Mouse (Mus musculus) gastrocnemius, adult 8-10 months (tissue): ENCODE measurements around the gene Rcan2. TPM values are rescaled to one million over a fixed set of nuclear protein-coding genes. Genes with fewer than 3 reads are reported as not detected.

Source experiments
- DNase-seq, 2 experiments: peaks; one replicate each; pipeline ENCODE4 v3.0.0; 2022; ENCODE audit warnings: low spot score in 2 of 2
- total RNA-seq, 4 experiments: library from RNA; stranded (reverse); gene quantifications; 2 replicates each; pipeline ENCODE4 v1.2.4; 2022

Rcan2 gene
- total RNA-seq, 4 experiments from 2014 or later: 40.1 to 55.7 (median 44.0) TPM

DNA sequence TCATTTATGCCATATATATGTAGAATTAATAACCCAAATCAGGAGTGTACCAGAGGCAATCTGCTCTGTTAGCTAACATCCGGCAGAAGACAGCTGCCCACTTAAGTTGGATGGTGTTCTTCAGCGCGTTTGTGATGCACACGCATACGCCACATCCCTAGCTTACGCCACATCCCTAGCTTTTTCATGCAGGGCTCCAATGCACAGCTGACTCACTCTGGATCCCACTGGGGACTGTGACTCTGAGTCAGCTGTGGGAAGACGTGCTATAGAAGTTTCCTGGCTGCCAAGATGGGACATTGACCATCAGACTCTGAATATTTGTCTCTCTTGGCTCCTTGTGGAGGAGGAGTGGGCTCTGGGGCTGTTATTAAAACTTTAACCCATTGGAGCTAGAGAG is 103.7 kb downstream of the Rcan2 start:
- no peak for DNase-seq

DNA sequence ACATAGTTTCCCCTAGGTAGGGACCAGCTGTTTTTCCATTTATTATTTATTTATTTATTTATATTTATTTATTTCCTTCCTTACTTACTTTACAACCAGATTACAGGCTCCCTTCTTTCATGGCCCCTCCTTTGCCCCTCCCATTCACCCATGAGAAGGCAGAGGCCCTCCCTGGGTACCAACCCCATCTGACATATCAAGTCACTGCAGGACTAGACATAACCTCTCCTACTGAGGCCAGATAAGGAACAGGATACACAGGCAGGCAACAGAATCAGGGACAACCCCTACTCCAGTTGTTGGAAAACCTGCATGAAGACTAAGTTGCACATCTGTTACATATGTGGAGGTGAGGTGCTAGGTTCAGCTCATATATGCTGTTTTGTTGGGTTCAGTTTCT is 105.6 kb downstream of the Rcan2 start:
- DNase-seq: no peak

DNA sequence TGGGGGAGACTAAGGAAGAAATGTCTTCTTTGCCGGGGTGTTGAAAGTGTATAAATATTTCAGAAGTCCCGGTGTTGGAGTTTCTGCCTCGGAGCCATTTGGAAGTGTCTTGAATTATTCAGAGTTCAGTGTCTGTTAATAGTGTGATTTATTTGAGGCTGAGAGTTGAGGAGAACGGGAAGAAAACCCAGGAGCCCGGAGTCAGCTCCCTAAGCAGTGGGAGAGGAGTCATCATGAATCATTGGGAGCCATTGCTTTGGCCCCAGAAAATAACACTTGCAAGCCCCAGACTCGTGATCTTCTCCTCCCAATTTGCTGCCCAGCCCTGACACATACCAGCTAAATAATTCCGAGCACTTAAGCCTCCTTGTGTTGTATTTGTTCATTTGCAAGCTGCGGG is 115.0 kb downstream of the Rcan2 start:
- DNase-seq: no peak

DNA sequence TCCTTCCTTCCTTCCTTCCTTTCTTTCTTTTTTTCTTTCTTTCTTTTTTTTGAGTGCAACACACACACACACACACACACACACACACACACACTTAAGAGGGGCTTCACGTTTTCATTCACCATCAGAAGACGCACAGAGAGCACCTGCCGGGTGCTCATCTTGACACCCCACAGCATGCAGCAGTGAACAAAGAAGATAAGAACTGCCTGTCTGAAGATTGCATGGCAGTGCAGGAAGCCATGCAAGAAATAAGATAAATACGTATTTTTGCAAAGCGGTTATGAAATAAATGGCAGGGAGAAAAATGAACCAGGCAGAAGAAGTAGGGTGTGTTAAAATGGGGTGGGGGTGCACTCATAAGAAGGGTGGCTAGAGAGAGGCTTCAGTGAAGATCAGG is 116.0 kb downstream of the Rcan2 start:
- no peak for DNase-seq

DNA sequence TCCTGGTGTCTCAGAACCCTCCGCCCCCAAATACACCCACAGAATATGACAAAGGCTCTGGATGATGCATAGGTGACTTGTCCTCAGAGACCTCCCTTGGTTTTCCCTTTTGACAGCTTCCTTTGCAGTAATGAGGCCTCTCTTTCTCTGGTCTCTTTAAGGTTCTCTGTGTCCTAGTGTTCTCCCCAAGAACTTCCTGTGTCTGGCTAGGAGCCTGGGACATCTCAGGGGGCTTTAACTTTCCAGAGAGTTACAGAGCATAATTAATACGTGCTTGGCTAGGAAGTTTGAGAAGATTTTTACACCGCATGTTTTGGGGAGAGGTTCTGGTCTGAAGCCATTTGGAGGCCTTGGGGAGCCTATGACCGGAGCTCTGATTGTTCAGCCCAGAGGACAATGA is 128.7 kb downstream of the Rcan2 start:
- DNase-seq: no peak

DNA sequence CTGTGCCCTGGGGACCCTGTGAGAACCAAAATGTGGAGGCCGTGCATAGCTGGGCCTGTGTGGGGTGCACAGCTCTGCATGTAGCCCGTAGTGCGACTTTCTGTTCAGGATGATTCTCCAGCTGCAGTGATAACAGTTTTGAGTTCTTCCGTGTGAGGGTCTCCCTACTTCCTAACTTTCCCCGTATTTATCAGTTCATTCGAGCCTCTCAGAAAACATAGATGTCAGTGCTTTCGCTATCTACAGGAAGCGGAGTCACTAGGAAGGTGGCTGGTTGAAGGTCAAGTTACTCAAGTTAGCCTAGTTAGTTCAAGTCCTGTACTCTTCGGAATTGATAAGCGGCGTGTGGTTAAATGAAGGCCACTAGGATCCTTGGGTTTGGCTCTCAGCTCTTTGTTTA is 130.6 kb downstream of the Rcan2 start:
- DNase-seq: no peak

DNA sequence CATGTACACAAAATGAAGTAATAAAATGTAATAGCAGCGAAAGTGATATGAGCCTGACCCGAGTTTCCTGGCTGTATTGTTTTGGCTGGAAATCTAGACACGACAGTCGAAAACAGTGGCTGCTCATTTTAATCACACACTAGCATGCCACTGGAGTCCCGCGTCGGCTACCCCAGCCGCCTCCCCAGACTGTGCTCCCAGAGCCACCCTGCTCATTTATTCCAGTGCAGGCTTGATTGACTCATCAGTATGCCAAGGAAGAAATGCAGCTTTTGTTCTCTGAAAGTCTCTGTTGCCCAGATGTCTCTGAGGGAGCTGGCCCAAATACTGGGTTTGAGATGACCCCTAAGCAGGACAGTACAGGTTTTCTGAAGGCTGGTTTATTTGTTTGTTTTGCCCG is 132.9 kb downstream of the Rcan2 start:
- no peak for DNase-seq

DNA sequence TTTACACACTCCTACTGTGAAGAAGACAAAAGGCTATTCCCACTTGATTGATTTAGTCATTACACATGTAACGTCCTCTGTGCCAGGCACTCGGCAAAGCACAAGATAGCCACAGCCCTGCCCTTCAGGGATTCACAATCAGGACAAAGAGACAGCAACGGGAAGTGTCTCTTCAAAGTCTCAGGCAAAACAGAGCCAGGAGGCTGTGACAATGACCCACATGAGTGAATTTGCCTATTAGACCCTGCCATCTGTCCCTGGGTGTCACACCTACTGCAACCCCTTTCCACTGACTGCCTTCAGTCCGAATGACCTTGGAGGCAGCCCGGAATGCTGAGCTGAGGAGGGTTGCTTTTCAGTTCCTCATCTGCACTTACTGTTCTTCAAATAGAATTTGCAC is 151.1 kb downstream of the Rcan2 start:
- DNase-seq: no peak

DNA sequence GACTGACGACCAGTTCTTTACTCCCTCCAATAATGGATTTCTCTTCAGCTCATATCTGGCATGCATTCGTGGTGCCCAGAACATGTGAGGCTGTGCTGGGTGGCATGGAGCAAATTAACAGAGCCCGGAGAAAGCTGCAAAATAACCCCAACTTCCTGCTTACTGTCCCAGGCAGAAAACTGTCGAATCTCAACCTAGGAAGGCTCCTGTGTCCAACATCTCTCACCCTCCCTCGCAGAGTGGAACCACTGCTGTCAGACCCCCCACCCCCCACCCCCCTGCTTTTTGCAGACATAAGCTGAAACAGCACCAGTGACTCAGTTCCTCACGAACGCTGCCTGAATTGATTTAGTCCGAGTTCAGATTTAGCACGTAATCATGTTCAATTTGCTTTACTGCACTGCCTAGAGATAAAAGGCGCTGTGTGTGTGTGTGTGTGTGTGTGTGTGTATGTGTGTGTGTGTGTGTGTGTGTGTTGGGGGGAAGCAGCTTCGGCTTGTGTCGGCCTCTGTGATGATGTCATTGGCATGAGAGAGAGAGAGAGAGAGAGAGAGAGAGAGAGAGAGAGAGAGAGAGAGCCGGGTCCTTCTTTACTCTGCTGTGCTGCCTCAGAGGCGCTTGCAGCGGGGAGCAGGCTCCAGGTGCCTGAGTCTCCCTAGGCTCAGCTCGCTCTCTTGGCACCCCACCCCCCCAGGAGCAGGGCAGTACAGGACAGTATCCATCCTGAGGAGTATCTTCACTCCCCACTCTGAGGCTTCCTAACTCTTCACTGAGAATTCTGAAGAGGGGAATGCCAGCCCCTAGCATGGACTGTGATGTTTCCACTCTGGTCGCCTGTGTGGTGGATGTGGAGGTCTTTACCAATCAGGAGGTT is 151.7 kb downstream of the Rcan2 start:
- DNase-seq: no peak

DNA sequence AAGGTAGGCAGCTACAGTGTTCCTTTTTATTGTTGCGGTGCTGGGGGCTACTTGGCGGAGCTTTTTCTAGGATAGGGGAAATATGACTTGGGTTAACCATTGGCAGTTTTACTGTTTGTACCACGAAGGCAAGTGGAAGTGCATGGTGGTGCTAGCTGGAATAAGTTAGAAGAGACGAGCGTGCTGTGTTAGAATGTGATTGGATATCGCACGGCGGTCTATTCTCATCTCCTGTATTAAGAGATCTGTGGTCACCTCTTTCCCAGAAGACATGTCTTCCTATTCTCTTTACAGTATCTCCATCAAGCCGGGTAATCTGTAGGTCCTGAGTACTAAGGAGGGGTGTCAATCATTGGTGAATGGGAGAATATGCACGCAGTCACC is 152.4 kb downstream of the Rcan2 start:
- no peak for DNase-seq

DNA sequence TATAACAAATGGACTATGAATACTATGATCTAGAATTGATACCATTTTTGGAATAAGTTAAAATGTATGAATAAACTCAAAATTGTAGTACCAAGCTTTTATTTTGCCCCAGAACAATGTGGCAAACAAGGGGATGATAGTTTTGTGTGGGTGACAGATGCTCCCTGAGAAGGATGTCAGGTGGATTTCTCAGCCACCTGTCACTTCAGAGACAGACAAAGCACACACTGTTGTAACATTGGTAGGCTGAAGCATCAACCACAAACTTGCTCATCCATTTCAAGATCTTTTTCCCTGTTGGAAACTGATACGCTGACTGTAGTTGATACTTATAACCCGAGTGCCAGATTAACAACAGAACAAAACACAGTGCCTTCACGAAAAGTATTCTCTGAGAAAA is 158.6 kb downstream of the Rcan2 start:
- DNase-seq: no peak

DNA sequence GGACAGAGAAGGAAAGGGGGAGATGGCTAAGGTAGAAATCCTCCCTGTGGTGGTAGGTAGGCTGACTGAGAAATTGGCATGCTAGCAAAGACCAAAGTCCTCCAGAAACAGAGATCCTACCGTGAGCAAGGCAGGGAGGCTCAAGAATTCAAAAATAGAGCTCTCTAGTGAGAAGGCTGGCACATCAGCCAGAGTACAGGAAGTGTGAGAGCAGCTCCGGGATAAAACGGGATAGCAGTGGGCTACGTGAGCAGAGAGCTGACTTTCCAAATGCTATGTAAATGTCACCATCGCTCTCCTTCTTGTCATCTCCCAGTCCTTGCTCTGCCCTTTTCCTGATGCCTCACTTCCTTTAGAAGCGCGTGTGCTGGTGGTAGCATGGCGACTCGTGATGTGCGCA is 168.8 kb downstream of the Rcan2 start:
- no peak for DNase-seq

DNA sequence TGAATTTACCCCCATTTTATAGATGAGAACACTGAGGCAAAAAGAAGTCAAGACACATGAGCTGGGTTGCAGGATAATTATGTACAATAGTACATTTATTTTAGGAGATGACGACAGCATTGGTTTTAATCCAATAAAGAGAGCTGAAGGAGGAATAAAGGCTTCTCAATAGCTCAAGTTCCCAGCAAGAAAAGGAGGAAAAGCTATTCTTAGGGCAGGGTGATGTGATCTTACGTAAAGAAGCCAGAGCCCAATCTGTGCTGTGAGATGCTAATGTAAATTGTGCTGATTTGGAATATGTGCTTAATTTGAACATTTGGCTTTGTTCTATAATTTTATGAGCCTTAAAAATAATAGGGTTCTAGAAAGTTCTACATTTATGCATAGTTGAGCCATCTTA is 176.4 kb downstream of the Rcan2 start:
- no peak for DNase-seq

DNA sequence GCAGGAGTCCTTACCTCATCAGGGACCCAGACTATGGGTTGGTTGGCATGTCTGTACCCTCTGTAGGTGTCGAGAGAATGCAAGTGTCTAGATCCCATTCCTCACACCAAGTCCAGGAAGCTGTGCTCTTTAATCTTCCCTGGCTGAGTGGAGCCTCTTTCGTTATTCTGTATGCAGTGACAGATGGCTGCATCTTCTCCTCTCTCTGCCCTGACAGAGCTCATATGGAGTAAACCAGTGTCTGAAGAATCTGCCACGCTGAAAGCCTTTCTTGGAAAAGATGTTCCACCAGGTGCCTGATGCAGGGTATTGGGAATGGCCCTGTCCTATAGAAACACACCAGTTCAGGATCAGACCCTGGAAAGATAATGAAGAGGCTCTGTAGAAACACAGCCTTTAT is 178.8 kb downstream of the Rcan2 start:
- DNase-seq: no peak

DNA sequence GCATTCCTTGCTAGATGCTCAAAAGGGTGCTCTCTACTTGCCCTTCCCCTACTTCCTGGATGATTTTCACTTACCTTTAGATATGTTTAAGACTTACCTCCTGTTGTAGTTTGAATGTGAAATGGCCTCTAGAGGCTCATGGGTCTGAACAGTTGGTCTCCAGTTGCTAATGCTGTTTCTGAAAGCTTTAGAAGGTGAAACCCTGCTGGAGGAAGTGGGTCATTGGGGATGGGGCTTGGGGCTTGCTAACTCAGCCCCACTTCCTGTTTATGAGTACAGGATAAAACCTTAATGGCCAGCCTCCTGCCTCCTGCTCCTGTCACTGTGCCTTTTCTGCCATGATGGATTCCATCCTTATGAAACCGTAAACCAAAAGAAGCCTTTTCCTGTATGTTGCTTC is 181.4 kb downstream of the Rcan2 start:
- no peak for DNase-seq

DNA sequence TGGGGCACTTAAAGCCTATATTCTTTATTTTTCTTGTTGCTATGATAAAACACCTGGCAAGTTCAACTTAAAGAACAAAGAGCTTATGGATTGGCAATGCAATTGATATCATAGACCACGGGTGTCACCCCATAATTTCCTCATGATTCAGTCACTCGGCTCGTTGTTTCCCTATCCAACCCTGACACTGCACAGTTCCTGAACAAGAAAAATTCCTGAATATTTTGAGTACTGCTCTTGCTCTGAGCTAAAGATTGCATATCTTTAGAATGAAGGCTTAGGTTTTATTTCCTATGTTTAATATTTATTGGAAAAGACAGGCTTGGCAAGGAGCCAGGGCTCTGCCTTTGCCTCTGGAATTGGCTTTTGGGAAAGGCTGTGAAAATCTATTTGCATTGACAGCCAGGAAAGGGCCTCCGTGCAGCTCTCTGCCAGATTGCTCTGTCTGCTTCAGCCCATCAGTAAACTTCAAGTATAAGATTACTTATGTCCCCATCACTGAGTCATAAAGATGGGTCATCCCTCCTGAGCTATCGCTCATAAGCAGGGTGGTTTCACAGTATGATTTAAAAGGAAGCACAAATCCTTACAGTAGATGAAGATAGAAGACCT is 188.3 kb downstream of the Rcan2 start:
- no peak for DNase-seq

DNA sequence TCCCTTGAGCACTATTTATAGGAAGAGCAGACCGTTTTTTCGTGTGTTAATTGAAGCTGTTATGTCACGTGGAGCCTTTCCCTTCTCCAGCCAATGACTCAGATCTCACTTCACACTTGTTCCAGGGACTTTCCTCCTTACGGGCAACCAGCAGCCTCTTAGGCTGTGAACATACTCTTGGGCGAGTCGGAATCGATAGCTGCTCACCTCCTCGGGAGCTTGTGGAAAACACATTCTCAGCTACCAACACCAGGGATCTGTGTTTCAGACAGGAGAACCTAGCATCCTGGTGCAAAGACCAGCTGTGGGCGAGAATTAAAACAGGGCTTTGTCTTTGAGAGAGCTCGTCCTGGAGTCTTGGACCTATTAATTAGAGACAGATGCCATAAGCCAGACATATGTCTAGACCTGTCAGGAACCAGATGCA is 189.8 kb downstream of the Rcan2 start:
- no peak for DNase-seq

DNA sequence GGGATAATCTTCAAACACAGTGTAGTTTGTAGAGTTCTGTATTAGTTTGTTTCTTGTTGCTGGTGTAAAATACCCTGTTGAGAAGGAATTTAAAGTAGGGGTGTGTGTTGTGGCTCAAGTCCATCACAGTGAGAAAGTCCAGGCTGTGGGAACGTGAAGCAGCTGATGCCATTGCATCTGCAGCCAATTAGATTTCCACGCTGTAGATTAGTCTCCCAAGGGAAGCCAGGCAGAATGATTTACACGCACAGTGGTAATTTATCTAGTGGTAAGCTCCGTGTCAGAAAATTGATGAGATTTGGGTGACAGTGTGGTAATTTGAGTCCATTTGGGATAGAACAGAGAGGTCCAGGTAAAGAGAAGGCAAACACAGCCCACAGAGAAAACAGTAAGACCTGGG is 192.9 kb downstream of the Rcan2 start:
- no peak for DNase-seq

DNA sequence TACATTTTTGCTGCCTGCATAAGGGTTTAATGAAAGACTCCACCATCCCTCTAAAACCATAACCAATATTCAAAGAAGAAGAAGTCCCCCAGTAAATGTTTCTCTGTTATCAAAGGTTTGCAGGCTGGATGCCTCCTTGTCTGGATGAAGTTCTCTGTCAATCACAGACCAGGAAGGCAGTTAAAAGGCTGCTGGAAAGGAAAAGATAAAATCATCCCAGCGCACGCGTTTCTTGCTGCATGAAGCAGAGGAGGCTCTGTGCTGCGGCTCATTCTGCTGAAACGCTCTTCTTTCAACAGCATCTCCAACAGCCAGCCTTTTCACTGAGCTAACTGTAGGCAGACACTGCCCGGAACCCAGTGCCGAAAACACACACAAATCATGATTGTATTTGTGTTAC is 196.4 kb downstream of the Rcan2 start:
- DNase-seq: no peak

DNA sequence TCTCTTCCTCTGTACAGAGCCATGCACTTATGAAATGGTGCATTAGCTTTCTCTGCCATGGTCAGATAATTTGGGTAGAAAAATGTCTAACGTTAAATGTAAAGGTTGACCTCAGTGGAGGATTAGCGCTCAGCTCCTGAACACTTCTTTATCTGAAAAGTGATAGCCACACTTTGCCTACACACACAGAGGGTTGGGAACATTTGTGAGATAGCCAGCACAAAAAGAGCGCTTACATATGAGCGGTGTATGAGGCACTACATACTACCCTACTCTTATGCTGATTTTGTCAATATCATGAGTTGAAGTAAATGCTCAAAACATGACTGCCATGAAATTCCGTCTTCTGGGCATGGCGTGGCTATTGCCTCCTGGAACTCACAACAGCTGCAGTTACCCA is 196.9 kb downstream of the Rcan2 start:
- DNase-seq: no peak

DNA sequence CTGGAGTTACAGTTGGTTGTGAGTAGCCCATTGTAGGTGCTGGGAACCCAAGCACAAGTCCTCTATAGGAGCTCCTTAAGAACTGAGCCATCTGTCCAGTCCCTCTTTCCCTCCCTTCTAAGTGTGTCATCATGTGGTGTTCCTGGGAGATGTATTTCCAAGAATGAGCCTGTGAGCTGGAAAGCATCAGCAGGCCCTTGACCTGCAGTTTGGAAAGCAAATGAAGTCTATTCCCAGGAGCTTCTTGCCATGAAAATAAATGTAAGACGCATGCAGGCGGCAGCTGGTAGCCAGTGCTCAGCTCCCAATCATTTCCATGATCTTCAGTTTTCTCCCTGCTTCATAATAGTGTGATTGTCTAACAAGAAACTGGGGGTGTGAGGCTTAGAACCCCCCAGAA is 203.2 kb downstream of the Rcan2 start:
- DNase-seq: no peak

DNA sequence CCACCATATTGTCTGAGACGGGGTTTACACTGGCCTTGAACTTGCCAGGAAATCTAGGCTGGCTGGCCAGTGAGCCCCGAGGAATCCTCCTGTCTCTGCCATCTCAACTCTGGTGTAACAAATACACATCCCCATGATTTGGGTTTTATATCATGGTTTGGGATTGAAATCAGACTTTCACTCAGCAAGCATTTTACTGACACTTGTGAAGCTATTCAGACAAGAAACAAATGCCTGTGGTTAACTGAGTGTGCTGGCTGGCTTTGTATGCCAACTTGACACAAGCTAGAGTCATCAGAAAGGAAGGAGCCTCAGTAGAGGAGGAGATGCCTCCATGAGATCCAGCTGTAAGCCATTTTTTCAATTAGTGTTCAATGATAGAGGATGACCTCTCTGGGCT is 206.3 kb downstream of the Rcan2 start:
- DNase-seq: no peak

DNA sequence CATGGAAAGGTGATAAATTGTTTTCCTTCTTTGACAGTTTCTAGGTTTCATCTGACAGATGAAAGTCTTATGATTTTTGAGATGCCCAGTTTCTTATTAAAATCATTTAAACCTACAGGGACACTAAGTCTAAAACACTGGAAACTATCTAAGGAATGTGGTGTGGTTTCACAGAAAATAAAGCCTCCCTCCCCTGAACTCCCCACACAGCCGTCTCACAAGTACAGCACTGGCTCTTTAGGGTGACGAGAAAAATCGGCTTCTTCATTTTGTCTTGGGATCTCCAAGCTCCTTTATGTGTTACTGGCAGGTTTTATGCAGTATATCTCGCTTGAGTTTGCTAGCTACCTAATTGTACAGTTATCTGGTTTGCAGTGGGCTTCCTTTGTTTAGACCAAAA is 210.8 kb downstream of the Rcan2 start:
- DNase-seq: no peak
